Mouse (Mus musculus) lung, adult 2 months (tissue): Measurements from ENCODE around the gene Tuft1.

Experiments
- CTCF ChIP-seq: fragments of 200-500 bp; IDR thresholded peaks from 2 replicates; pipeline ENCODE4 v1.5.1; 2011; ENCODE audit warnings: mild to moderate bottlenecking, low read length, control low read depth; ENCODE audit not compliant: insufficient read depth
- POLR2A ChIP-seq: fragments of 200-500 bp; IDR thresholded peaks from 2 replicates; pipeline ENCODE4 v1.6.1; 2011; ENCODE audit warnings: low read depth, mild to moderate bottlenecking, control low read depth, low read length, borderline replicate concordance; ENCODE audit errors: extremely low read depth

- TF ChIP-seq POLR2A (no peak), CTCF (no peak)
Measured at GRCm38 (mm10) chr3:94679351-94679841, 20.7 kb upstream of the Tuft1 start.
